Mouse (Mus musculus): ENCODE measurements around the gene Stoml1. TPM values are rescaled to one million over a fixed set of nuclear protein-coding genes. Genes with fewer than 3 reads are reported as not detected.
"Not testable (repeated sequence)": the region's sequence is repeated elsewhere in the genome, so short reads cannot be mapped to it uniquely, and the experiment has no call there.

The Stoml1 gene
- polyA plus RNA-seq, 1 experiment: 52.2 TPM

DNA sequence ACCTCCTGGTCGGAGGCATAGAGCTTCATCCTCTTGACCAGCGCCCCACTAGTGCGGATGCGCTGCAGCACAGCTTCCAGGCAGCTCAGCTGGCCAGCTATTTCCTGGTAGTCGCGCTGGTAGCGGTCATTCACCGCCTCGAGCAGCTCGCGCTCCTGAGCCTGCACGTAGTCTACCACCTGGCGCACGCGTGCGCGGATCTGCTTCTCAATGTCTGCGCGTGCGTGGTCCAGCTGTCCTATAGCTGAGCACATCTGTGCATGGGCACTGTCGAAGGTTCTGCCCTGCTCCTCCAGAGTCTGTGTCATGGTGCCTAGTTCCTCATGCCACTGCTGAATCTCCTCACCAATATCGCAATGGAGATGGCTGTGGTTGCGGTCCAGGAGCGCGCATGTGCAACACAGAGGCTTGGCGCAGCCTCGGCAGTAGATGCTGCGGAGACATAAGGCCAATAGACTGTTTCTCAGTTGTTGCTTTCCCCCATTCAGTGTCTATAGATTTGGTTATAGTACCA, 18.4 kb upstream of the Stoml1 start:
- no peak for DNase-seq
- WGBS: 98% methylated on average over 28 of the region's 28 CpGs
- no peak overlapping the region for H3K4me3 ChIP-seq (replicated peaks; ENCODE audit: extremely low read depth, low read depth, low read length)
- TF ChIP-seq CTCF (IDR thresholded peaks at IDR 0.05; ENCODE audit: insufficient read depth, low read length) (no peak), POLR2A (IDR thresholded peaks at IDR 0.05; ENCODE audit: borderline replicate concordance, extremely low read depth, low read depth, low read length) (no peak)
- peaks cover 10% of the 10 kb centered on the region for H3K4me1 ChIP-seq (ENCODE audit: control insufficient read depth, insufficient read depth, low read length)

GRCm38 (mm10) chr9:58241780-58242485, 11.0 kb upstream of the Stoml1 start:
- TF ChIP-seq CTCF (IDR thresholded peaks at IDR 0.05; ENCODE audit: insufficient read depth, low read length) (no peak), POLR2A (IDR thresholded peaks at IDR 0.05; ENCODE audit: borderline replicate concordance, extremely low read depth, low read depth, low read length) (no peak)
- H3K4me3 ChIP-seq (replicated peaks; ENCODE audit: extremely low read depth, low read depth, low read length): no peak overlapping the region
- peak; percentile 53 for DNase-seq
- peaks cover 15% of the 10 kb centered on the region for H3K4me1 ChIP-seq (ENCODE audit: control insufficient read depth, insufficient read depth, low read length)
- WGBS: 31% methylated on average over 9 of the region's 9 CpGs

DNA sequence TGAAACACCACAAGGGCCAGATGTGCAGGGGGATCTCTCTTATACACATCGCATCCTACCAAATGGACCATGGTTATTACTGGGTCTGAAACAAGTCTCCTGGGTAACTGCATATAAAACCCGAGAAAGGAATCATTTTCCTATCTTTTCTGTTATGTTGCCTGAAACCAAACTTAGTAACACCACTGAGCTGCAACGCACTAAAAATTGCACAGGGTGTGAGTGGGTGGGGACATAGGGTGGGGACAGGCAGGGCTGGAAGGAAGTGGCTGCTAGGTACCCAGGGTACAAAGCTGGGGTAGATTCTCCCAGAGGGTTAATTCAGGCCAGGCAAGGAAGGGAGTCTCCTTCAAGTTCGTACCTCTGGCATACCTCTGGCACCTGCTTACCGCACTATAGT, 10.3 kb upstream of the Stoml1 start:
- H3K4me1 ChIP-seq (ENCODE audit: control insufficient read depth, insufficient read depth, low read length): peaks cover 18% of the 10 kb centered on the region

GRCm38 (mm10) chr9:58243696-58244095, 9.3 kb upstream of the Stoml1 start:
- Histone ChIP-seq H3K4me3 (replicated peaks; ENCODE audit: extremely low read depth, low read depth, low read length) (no peak overlapping the region), H3K4me1 (ENCODE audit: control insufficient read depth, insufficient read depth, low read length) (peaks cover 19% of the 10 kb centered on the region)
- TF ChIP-seq CTCF (IDR thresholded peaks at IDR 0.05; ENCODE audit: insufficient read depth, low read length): no peak
- TF ChIP-seq POLR2A (IDR thresholded peaks at IDR 0.05; ENCODE audit: borderline replicate concordance, extremely low read depth, low read depth, low read length): no peak
- 76% methylated on average over 6 of the region's 6 CpGs for WGBS
- DNase-seq: no peak

More for the DNA sequence above, 10.3 kb upstream of the Stoml1 start:
- TF ChIP-seq POLR2A (IDR thresholded peaks at IDR 0.05; ENCODE audit: borderline replicate concordance, extremely low read depth, low read depth, low read length) (no peak), CTCF (IDR thresholded peaks at IDR 0.05; ENCODE audit: insufficient read depth, low read length) (no peak)
- WGBS: 65% methylated on average over 5 of the region's 5 CpGs
- DNase-seq: no peak
- no peak overlapping the region for H3K4me3 ChIP-seq (replicated peaks; ENCODE audit: extremely low read depth, low read depth, low read length)

DNA sequence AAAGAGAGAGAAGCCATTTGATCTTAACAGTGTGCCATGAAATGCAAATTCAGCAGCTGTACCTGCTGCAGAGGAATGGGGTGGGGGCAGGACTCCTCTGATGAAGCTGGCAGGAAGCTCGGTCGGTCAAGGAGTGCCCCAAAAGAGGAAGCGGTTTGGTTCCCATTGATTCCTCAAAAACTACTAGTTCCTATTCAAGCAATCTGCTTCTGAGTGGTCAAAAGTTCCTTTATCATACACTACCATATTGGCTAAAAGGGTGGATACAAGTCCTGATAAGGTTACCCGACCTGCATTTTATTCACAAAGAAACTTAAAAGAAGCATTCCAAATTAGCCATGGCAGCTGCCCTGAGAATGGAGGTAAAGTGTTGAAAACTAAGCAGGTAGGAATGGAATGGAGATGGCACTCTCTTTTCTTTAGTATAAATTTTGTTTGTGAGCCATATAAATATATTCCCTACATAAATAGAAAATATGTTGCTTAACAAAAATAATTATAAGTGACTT, 6.8 kb upstream of the Stoml1 start:
- TF ChIP-seq CTCF (IDR thresholded peaks at IDR 0.05; ENCODE audit: insufficient read depth, low read length) (no peak), POLR2A (IDR thresholded peaks at IDR 0.05; ENCODE audit: borderline replicate concordance, extremely low read depth, low read depth, low read length) (no peak)

GRCm38 (mm10) chr9:58247064-58247759, 5.8 kb upstream of the Stoml1 start:
- Histone ChIP-seq H3K4me3 (replicated peaks; ENCODE audit: extremely low read depth, low read depth, low read length) (peak overlapping the region; percentile 17), H3K4me1 (ENCODE audit: control insufficient read depth, insufficient read depth, low read length) (peaks cover 15% of the 10 kb centered on the region)
- 10% methylated on average over 25 of the region's 25 CpGs for WGBS
- DNase-seq: peak; percentile 76
- TF ChIP-seq CTCF (IDR thresholded peaks at IDR 0.05; ENCODE audit: insufficient read depth, low read length): peak; percentile 72
- no peak for TF ChIP-seq POLR2A (IDR thresholded peaks at IDR 0.05; ENCODE audit: borderline replicate concordance, extremely low read depth, low read depth, low read length)

More for the DNA sequence above, 6.8 kb upstream of the Stoml1 start:
- H3K4me3 ChIP-seq (replicated peaks; ENCODE audit: extremely low read depth, low read depth, low read length): no peak overlapping the region
- WGBS: 40% methylated on average over 4 of the region's 4 CpGs
- DNase-seq: no peak
- peaks cover 20% of the 10 kb centered on the region for H3K4me1 ChIP-seq (ENCODE audit: control insufficient read depth, insufficient read depth, low read length)

DNA sequence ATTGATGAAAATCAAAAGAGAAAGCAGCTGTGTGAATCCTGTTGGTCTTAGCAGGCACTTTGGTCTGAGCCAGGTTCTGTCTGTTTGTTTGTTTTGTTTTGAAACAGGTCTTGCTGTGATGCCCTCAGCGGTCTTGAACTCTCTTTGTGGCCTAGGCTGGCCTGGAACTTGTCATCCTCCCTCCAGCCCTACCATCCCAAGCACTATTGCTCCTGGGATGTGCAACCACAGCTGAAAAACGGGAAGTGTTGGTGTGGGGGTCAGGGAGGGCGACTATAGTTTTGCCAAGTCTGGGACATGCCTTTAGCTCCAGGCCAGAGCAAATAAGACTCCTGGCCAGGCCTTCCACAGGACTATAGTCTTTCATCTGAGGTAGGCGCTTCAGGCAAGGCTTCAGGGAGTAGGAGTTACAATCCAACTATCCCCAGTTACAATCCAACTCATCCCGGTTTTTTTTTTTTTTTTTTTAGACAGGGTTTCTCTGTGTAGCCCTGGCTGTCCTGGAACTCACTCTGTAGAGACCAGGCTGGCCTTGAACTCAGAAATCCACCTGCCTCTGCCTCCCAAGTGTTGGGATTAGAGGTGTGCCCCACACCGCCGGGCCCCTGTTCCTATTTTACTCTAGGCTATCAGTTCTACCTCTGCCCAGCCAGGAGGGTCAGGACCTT, 4.1 kb upstream of the Stoml1 start:
- DNase-seq: no peak
- H3K4me3 ChIP-seq (replicated peaks; ENCODE audit: extremely low read depth, low read depth, low read length): peak overlapping the region; percentile 92
- H3K4me1 ChIP-seq (ENCODE audit: control insufficient read depth, insufficient read depth, low read length): peaks cover 12% of the 10 kb centered on the region
- TF ChIP-seq POLR2A (IDR thresholded peaks at IDR 0.05; ENCODE audit: borderline replicate concordance, extremely low read depth, low read depth, low read length) (no peak), CTCF (IDR thresholded peaks at IDR 0.05; ENCODE audit: insufficient read depth, low read length) (no peak)
- 6% methylated on average over 7 of the region's 7 CpGs for WGBS

DNA sequence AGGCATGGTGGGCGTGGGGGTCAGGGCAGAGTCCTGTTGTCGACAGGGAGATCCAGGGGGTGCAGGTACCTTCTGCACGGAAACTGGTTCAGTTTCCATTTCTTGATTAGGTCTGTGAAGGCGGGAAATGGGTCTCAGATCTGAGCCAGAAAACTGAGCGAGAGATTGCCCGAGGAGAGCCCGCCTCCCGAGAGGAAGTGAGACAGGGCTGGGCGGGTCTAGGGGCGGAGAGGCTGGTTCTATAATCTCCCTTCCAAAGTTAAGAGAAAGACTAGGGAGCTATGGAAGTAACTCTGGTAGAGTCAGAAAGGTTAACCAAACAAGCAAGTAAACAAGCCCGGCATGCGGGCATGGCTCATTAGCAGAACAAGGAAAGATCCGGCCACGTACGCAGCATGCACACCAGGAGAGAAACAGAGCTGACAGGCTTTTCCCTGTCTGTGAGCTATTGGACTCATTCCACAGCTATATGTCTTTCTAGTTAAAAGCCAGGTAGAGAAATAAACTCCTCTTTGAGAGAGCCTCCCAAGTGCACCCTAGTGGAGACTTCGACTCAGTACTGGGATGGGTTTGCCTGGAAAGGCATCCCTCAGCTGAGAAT, 3.3 kb upstream of the Stoml1 start, which contains the start of gene Pml:
Gene Pml, minus strand, starts transcription at position 195 of the 601 bp plus-strand sequence.
- Histone ChIP-seq H3K4me3 (replicated peaks; ENCODE audit: extremely low read depth, low read depth, low read length) (peak within 1 kb of the TSS; percentile 92), H3K4me1 (ENCODE audit: control insufficient read depth, insufficient read depth, low read length) (peaks cover 9% of the 10 kb centered on the region)
- 0 out of 2 replicates have a peak, but pooled peaks have one; percentile 32 for TF ChIP-seq POLR2A (IDR thresholded peaks at IDR 0.05; ENCODE audit: borderline replicate concordance, extremely low read depth, low read depth, low read length)
- no peak for TF ChIP-seq CTCF (IDR thresholded peaks at IDR 0.05; ENCODE audit: insufficient read depth, low read length)
- DNase-seq: peak; percentile 81
- WGBS: under 1% methylated on average over 16 of the region's 16 CpGs

DNA sequence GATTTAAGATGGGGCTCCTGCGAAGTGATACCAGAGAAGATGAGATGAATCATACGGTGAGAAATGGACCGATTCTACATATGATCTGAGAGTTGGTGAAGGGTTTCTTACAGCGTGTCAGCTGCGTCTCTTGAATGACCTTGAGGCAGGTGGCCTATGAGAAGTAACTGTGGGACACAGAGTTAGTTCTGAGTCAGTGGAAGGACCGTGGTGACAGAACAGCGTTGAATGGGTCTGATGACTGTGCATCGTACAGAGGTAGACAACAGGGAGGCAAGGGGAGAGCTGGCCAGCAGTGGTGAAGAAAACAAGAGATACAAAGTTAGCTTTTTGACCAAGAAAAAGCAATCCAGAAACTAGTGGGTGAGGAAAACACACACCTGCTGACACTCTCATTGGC, 2.6 kb upstream of the Stoml1 start:
- H3K4me3 ChIP-seq (replicated peaks; ENCODE audit: extremely low read depth, low read depth, low read length): no peak overlapping the region
- H3K4me1 ChIP-seq (ENCODE audit: control insufficient read depth, insufficient read depth, low read length): peaks cover 9% of the 10 kb centered on the region
- no peak for TF ChIP-seq CTCF (IDR thresholded peaks at IDR 0.05; ENCODE audit: insufficient read depth, low read length)
- no peak for TF ChIP-seq POLR2A (IDR thresholded peaks at IDR 0.05; ENCODE audit: borderline replicate concordance, extremely low read depth, low read depth, low read length)
- no peak for DNase-seq
- whole genome bisulfite sequencing: 71% methylated on average over 8 of the region's 8 CpGs

- not testable (repeated sequence) for H3K4me1 ChIP-seq (ENCODE audit: control insufficient read depth, insufficient read depth, low read length); H3K4me3 ChIP-seq (replicated peaks; ENCODE audit: extremely low read depth, low read depth, low read length); DNase-seq
- 82% methylated on average over 1 of the region's 1 CpGs for WGBS
Measured at GRCm38 (mm10) chr9:58250730-58251129, 2.2 kb upstream of the Stoml1 start.

DNA sequence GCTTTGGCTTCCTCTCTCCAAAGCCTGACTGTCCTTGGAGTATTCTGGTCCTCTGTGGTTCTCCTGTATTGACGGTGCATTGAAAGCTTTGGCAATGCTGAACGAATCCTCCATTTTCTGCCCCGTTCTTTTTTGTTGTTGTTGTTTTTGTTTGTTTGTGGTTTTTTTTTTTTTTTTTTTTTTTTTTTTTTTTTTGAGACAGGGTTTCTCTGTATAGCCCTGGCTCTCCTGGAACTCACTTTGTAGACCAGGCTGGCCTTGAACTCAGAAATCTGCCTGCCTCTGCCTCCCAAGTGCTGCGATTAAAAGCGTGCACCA, 800 bp downstream of the Stoml1 start:
- H3K4me1 ChIP-seq (ENCODE audit: control insufficient read depth, insufficient read depth, low read length); DNase-seq: not testable (repeated sequence)
- H3K4me3 ChIP-seq (replicated peaks; ENCODE audit: extremely low read depth, low read depth, low read length): peak overlapping the region; percentile 75
- WGBS: 54% methylated on average over 5 of the region's 5 CpGs

All from lung, adult 2 months (tissue).